Mouse (Mus musculus) cerebellum, adult 11 months (tissue): Measurements from ENCODE around the gene Syne2.
A peak's percentile ranks its signal among the peaks of the same experiment; 100 is the strongest.

Experiments
- DNase-seq: peaks from one replicate; pipeline ENCODE4 v3.0.0; 2022

Gene Syne2

DNA sequence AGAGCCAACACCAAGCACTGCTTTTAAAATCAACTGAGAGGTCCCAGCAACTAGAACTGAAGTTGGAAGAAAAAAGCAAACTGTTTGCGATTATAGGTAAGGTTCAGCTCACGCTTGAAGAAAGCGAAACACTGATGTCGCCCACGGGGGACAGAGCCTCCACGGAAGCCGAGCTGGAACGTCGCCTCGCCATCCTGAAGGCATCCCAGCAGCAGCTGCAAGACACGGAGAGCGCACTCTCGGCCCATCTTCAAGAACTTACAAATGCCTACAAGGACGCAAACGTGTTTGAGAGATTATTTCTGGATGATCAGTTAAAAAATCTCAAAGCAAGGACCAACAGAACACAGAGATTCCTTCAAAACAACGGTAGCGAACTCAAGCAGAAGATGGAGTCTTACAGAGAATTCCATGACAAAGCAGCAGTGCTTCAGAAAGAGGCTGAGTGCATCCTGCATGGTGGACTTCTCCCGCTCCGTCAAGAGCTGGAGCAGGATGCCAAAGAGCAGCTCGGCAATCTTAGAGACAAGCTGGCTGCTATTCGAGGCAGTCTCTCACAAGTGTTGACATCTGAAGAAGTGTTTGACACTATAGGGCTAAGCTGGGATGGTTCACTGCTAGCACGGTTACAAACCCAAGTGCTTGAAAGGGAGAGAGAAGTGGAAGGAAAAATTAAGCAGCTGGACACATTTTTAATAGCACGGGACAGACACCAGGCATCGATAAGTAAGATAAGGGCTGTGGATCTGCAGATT is 148.7 kb downstream of the Syne2 start:
- no peak for DNase-seq

DNA sequence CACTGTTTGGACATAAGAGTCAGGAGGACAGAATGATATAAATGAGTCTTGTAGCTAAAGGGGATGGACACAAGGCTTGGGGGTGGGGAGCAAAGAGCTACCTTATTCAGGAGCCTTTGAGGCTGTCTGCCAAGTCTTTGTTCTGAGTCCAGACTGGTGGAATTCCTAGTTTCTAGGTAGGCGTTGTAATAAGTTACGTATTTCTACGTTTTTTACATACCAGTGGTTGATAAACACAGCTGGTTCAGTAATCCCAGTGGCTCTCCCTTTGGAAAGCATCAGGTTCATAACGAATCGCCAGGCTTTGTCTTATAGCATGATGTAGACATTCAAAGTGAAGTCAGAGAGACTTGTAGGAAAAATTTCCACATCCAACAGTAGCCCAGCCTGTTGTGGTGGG is 161.1 kb downstream of the Syne2 start:
- DNase-seq, result no peak

DNA sequence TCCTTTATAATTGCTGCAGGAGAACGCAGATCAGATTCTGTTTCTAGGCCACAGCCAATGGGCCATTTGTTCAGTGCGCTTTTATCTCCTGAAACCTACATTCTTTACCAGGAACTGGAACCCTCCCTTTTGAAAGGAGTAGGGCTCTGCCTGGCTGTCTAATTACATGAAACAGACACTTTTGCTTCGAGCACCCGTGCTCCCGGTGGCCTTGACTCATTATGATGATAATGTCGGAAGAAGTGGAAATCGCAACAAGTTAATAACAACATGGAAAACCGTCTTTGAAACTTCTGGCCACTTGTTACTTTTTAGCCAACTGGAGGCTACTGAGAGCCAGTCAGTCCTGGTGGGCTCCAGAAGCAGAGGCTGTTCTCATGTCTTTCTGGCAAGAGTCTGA is 165.4 kb downstream of the Syne2 start:
- DNase-seq, result no peak

DNA sequence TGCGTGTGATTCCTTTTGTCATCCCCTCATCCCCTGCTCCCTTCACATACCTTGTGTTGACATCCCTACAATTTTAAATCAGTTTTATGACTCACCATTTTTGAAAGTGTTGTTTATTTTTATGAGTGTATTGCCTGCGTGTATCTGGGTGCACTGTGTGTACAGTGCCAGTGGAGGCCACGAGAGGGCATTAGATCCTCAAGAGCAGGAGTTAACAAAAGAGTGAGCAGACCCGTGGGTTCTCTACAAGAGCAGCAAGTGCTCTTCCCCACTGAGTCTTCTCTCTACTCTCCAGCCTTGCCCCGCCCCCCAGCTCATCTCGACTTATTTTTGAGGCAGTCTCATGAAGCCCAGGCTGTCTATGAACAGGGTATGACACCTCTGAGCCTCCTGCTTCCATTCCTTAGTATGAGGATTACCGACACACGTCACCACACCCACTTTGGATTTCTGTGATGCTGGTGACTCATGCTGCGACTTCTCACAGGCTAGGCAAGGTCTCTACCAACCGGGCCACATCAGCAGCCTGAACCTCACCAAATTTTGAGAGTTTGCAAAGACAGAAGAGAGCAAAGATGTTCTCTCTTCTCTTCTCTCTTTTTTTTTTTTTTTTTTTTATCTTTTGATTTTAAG is 174.4 kb downstream of the Syne2 start:
- DNase-seq, result no peak

DNA sequence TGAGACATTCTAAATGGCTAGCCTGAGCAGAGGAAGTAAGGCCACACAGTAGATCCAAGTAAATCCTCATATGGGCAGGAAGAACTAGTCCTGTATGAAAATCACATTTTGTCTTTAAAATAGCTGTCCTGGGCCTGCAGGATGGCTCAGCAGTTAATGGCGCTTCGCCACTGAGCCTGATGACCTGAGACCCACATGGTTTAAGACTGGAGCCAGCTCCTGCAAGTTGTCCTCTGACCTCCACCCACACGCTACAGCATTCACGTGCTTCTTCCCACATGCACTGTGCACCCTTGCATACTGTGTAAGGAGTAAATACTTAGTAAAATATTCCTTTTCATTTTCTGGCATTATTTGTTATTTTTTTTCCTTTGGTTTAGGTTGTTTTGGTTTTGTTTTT is 175.0 kb downstream of the Syne2 start:
- DNase-seq, result no peak

DNA sequence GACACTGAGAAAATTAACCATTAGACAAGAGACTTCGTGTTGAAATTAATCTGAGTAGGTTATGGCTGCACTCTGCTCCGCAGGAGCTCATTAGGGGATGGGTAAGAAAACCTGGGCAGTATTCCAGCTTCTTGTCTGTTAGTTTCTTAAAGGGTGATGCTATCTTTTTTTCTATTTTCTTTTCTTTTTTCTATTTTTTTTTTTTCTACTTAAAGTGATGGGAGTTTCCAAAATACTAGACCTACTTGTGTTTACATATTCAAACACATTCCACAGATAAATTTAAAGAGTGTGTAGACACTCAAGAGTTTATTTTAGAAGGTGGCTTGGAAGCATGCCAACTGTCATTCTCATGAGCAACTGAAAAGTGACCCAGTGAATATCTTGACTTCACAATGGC is 177.2 kb downstream of the Syne2 start:
- DNase-seq, result no peak

DNA sequence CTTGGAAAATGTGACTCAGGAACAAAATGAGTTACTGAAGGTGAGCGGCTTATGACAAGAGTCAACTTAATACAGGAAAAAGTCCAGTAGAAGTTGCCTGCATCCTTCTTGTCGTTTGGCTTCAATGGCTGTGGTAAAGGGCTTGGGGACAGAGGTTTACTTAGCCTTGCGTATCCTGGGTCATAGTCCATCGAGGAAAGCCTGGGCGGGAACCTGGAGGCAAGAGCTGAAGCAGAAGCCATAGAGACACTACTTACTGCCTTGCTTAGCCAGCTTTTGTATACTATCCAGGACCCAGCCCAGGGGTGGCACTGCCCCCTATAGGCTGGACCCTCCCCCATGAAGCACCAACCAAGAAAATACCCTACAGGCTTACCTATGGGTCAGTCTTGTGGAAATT is 179.6 kb downstream of the Syne2 start:
- DNase-seq, result no peak

DNA sequence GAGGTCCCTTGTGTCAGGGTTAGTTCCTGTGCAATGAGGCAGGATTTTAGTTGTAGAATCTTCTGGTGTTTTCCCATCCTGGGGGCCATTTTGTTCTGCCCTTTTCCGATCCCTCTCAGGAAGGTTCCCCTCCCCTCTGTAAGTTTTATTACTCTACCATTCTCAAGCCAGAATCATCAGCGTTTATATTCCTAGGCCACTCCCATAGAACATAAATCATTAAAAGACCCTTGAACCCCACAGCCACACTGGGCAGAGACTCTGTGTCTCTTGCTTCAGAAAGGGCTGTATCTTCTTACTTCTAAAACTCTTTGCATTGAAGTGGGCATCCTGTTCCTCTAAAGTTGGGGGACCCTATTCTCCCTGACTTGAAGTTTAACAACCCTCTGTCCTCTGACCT is 180.5 kb downstream of the Syne2 start:
- no peak for DNase-seq

DNA sequence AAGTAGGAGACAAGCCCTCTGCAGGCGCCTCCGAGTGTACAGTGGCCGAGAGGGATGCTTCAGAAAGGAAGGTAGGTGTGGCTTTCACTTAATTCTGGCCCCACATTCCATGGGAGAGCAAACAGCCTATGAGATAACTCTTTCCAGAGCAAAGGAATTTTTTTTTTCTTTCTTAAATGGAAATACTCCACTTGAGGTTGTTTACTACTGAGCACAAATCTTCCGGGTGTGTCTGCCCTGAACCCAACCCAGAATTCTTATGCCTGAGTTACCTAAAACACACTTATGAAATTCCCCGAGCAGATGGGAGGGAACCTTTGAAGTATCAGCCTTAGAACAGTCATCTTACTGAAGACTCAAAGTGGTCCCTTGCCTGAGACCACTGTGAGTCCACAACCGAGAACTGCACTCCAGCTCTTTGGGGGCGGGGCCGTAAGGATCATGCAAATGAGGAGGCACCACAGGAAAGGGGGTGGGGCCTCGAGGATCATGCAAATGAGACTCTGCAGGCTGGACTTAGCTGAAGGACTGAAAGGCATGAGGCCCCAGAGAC is 186.8 kb downstream of the Syne2 start:
- no peak for DNase-seq

DNA sequence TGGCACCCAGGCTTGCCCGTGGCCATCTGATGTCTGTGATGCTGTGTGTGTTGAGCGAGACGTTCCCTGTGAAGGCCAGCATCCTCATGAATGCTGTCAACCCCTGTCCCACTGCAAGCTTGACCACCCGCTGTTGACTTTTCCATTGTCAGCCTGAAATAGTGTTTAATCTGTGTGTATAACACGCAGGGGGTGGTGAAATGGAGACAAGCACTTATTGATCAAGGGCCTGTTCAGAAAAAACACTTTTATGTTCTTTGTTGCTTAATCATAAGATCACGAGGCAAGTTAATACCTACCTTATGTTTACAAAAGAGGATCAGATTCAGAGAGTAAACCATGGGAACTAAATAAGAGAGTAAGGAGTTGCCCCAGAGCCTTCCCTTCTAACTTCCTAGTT is 191.1 kb downstream of the Syne2 start:
- no peak for DNase-seq

DNA sequence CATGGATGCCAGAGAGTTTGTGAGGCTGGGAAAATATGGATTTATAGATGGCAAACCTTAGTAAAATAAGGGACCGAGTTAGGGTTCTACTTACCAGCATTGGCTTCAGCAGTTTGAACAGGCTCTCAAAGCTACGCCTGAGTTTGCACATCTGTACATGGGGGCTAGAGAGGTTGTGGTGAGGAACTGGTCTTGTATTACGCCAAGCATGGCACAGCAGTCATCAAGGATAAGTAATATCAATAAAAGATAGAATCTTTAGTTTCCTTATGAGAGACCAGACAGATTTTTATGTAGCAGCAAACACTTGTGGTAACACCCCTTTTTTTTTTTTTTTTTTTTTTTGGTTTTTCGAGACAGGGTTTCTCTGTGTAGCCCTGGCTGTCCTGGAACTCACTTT is 194.9 kb downstream of the Syne2 start:
- no peak for DNase-seq

DNA sequence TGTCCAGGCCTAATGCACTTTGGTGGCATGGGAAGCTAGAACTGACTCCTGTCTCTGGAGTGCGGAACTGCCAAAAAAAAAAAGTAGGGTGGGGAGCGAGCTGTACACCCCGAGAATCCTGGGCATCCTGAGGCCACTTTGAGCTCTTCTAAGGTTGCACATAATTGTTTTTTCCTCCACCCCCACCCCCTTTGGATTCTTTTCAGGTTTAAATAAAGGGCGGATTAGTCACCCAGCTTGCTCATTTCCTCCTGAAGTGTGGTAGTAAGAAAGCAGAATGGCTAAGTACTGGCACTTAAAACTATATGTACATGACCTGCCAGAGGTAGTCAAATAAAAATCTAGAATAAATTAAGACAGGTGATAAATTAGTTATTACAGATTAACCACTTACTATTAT is 195.5 kb downstream of the Syne2 start:
- DNase-seq, result no peak

DNA sequence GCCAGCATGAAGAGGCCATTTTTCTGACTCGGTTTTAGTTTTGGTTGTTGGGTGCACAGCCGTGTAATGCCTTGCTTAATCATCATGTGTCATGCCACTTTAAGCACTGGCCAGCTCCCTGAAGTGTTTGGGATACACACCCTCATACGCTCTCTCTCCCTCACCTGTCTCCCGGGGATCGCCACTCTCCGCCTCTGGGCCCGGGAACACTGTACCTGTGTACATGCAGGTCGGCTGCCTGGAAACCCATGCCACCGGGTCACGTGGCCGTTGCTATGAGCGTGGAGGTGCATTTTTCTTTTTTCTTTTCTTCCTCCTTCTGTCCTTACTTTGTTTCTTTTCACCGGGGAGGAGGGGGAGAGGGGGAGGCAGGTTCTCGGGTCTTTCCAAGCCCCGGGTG is 197.1 kb downstream of the Syne2 start:
- DNase-seq, result no peak

DNA sequence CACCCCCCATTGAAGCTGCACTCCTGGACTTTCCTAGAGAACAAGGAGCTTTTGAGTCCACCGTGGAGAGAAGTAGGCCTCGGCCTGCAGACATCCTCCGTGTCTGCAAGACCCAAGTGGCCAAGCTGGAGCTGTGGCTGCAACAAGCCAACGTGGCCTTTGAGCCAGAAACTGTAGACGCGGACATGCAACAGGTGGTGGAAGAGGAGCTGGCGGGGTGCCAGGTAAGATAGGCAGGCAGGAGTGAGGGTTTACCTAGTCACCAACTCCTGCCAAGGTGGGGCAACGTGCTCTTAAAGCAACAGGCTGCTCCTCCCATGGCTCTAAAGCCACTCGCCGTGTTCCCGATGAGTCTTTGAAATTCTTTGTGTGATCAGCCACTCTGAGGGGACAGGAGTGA is 197.6 kb downstream of the Syne2 start:
- DNase-seq, result peak; percentile 16

DNA sequence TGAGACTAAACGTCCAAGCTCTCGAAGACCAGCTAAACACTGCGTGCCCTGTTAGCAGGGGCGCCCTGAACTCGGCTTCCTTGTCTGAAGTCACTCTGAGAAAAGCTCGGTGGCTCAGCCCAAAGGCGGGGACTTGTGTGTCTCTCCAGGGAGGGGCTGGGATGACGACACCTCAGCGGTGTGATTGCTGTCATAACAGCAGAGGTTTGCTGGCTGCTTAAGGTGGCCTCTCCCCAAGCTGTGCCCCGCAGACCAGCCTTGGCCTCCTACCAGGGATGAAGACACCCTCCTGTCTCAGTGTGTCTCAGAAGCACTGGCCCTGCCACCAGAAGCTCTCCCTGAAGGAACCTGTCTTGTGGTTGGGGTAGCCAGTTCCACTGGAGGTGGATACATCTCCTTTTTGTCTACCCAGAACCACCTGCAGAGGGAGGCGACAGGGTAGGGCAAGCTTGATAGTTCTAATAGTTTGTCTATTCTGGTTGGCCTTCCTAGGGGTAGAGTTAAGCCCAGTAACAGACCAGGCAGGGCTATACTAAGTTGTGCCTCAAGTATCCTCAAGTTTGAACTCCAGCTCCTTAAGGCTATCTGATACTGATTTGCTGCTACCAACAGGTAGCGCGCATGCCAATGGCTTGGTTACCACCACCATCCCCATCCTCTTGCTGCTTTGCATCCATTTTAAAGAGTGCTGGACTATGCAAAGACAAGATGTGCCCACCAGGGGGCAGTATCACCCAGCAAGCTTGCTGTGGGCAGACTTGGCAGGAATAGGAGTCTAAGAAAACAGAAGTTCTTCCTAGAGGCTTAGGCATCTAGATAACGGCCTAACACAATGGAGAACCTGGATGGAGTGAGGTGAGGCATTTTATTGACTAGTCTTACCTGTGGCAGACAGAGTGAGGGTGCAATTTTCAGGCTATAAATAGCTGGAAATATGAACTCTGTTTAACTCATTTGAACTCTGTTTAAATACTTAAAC is 198.5 kb downstream of the Syne2 start:
- DNase-seq, result peak; percentile 73

DNA sequence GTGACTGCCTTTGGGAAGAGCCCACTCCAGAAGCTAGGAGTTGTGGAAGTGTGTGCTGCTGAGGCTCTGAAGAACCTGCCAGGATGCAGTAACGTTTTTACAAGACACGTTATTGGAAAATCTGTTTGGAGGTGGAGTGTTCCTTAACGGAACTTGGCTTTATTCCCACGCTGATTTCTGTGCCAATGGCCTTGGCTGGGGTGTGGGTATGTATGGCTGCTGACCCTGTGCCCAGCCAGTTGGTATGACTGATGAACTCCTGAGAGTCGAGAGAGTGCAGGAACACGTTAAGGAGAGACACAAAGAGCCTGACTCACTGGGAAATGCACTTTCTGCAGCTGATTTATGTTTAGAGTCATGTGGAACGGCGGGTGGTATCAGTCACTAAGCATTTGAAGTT is 200.7 kb downstream of the Syne2 start:
- no peak for DNase-seq

DNA sequence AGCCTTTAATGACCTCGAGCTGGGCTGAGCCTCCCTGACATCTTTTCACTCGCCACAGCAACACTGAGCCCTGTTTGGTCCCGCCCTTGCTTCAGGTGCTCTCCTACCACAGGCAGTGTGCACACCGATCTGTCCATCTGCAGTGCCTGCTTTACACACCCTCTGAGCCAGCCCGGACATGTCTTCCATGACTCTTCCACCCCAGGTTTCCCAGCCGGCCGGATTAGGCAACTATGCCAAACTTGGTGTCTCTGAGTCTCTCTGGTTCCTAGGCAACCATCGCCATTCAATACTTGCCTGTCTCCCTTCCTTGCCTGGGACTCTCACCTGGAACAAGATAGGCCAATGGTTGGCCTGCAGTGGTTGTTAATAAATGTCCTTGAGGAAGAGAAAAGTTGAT is 224.4 kb downstream of the Syne2 start:
- no peak for DNase-seq

DNA sequence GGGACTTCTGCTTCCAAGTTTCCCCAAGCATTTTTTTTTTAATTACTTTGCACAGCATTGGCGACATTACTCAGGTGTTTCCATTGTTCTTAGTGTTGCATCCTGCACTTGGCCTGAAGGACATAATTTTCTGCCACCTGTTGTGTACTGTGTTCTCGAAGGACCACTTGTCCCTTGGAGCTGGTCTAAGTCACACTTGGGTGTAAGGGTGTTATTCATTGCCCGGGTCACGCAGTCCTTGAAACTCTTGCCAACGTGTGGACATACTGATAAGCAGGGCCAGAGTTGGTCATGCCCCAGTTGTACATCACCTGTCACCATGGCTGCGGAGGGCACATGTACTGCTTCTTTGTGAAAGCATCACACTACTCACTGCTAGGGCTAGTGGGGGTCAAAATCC is 228.6 kb downstream of the Syne2 start:
- DNase-seq, result no peak

DNA sequence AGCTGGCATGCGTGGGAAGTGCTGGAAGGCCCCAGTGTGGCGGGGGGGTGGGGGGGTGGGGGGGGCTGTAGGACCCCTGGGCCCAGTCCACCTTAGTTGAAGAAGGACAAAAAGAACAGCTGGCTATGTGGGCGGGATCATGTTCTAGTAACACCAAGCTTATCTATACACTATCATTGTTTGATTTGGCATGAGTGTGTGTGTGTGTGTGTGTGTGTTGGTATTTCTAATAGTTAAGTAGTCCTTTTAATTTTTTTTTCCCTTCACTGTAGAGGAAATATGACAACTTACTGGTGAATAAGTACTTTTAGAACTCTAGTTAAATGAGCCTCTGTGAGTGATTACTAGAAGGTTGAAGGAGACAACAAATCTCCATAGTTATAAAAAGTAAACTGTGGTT is 230.0 kb downstream of the Syne2 start:
- DNase-seq, result no peak

DNA sequence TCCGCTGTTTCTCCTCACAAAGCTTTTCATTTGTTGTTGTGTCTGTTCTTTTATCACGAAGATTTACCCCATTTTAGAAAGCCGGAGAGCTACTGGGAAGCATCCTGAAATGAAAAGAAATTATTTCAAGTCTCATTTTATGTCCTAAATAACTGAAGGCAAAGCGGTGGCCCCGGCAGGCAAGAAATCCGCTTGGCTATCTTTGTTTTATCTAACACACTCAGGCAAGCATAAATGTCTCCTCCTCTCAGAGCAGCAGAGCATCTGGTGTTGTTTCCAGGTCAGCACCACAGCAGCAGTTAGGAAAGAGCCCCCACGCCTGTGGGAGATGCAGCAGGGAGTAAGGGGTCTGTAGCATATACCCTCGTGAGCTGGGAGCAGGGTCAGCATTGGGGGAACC is 230.7 kb downstream of the Syne2 start:
- DNase-seq, result no peak

DNA sequence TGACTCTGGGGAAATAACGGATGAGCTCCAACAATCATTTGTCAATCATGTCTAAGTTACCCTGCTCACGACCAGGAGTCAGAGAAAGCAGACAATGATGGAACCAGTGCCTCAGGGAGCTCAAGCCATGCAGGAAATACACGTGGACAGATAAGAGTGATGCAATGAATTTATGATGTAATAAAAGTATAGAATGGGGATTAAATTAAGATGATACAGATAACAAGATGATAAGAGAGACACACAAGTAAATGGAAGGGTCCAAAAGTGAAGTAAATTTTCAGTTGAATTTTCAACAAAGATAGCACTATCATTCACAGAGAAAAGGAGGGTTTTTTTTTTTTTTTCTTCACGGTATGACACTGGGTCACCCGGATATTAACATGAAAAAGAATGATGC is 231.4 kb downstream of the Syne2 start:
- no peak for DNase-seq

DNA sequence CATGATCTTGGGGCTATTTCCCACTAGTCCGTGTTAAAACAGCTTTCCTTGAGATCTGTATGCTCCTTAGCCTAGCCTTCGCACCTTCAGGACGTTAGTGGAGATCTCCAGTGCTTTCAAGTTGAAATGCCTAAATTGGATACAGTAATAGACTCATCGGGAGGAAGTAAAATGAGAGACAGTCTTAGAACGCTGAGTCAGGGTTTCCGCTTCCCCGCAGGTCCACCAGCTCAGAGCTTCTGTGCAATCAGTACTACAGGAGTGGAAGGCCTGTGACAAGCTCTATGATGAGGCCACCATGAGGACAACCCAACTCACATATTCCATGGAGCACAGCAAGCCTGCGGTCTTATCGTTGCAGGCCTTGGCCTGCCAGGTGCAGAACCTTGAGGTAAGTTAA is 233.9 kb downstream of the Syne2 start:
- DNase-seq, result no peak

DNA sequence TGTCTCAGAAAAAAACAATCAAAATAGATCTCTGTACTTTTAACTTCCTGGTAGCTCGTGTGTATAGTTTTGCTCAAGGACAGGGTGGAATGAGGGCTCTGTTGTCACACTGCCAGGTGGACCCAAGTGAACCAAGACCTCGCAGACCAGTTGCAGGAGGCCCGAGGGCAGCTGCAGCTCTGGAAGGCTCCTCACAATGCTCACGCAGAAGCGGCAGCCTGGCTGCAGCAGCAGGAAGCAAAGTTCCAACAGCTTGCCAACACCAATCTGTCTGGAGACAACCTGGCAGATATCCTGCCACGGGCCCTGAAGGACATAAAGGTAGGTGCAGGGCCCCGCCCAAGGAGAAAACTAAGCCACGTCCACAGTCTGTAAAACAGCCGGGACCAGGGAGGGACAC is 236.7 kb downstream of the Syne2 start:
- DNase-seq, result no peak

DNA sequence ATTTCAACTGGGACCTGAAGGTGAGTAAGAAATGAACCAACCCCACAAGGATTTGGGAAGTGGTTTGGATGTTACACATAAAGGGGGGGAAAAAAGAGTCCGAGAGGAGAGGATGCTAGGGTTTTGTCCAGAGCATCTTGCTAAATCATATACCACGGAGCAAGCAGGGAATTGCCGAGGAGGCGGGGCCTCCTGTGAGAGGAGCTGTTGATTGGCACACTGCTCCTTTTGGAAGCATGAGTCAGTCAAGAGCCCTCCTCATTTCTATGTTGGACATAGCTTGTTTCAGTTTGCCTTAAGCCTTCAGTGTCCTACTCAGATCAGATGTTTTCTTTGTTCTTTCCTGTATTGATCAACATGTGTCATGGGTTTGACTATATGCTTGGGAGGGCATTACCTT is 245.1 kb downstream of the Syne2 start:
- no peak for DNase-seq
